Mouse (Mus musculus): ENCODE data around the gene Zkscan16.

DNA sequence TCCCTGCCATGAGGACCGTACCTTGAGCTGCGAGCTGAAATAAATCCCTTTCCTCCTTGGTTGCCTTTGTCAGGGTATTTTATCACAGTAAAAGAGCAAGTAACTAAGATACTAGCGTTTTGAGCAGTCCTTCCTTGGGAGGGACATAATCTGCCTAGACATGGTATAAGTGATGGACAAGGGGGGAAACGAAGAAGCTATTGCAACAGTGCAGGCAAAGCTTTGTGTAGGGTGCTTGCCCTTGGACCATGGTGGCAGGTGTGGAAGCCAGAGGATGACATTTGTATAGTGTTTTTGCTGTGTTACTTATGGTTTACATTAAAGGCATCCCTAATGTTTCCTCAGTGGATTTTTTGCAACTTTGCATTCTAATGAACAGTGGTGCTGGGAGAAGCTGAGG, 486 bp upstream of the Zkscan16 start:
- TF ChIP-seq CTCF (IDR thresholded peaks at IDR 0.05; ENCODE audit: borderline replicate concordance, control insufficient read depth, extremely low read depth, insufficient read depth, low read length, poor library complexity): no peak
- no peak for TF ChIP-seq POLR2A (IDR thresholded peaks at IDR 0.05; ENCODE audit: control insufficient read depth, extremely low read depth, insufficient read depth, low read length, poor library complexity)
